Mouse (Mus musculus): ENCODE measurements around the gene Fam126b.
A peak's percentile ranks its signal among the peaks of the same experiment; 100 is the strongest.
"Not testable (repeated sequence)": the region's sequence is repeated elsewhere in the genome, so short reads cannot be mapped to it uniquely, and the experiment has no call there.

The Fam126b gene

GRCm38 (mm10) chr1:58568456-58569130, 17.5 kb downstream of the Fam126b start:
- no peak for DNase-seq

- no peak for DNase-seq
These were observed 19.5 kb downstream of the Fam126b start for GRCm38 (mm10) chr1:58566621-58567020.

GRCm38 (mm10) chr1:58564981-58565380, 21.1 kb downstream of the Fam126b start:
- DNase-seq = no peak

- DNase-seq = peak; percentile 67 to 80
These were observed 23.7 kb downstream of the Fam126b start for GRCm38 (mm10) chr1:58562455-58562854.

DNA sequence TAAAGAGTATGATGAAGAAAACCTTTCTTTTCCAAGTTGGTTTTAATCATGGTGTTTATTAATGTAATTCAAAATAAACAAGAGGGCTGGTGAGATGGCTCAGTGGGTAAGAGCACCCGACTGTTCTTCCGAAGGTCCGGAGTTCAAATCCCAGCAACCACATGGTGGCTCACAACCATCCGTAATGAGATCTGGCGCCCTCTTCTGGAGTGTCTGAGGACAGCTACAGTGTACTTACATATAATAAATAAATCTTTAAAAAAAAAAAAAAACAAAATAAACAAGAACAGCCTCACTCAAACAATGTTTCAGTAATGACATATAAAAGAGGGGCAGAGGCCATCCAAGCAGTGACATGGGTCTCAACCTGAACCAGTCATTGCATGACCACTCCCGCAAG, 25.8 kb downstream of the Fam126b start:
- not testable (repeated sequence) for DNase-seq

DNA sequence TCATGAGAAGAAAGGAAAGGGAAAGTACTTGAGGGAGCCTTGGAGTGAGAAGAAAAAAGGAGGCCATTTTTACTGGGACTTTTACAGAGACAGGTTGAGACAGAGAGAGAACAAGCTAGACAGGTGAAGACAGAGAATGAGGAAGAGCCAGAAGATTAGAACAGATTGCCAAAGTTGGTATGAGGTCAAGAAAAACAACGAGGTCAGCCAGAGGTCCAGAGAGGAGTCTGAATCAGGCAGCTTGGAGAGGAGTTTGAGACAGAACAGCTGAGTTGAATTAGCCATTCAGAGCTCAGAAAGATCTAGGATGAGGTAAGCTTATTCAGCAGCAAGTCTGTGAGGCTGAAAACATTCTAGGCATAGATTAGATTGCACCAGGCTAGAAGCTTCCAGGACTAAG, 44.7 kb downstream of the Fam126b start:
- DNase-seq = no peak

DNA sequence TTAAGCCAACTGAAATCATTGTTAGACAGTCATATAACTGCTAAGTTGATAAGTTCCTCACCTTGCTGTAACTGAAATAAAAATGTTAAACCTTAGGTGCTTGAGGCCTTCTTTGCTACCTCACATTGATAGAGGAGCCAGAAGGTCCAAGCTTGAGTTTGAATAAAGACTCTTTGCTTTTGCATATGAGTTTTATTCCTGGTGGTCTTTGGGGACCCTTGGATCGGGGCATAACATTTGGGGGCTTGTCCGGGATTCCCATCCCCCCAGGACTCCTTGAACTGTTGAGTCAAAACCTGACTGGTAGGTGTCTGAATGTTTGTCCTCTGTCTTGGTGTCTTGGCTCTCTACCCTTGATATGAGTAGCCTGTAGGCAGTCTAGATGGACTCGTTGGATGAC, 78.9 kb downstream of the Fam126b start:
- peak in 1 of 2 experiments; percentile 17 for DNase-seq

- peak; percentile 93 to 95 for DNase-seq
These were observed 81.4 kb downstream of the Fam126b start, which contains the start of gene Orc2 for GRCm38 (mm10) chr1:58504577-58505254. Gene Orc2, minus strand, starts transcription at chr1:58505109.

GRCm38 (mm10) chr1:58503793-58504370, 82.2 kb downstream of the Fam126b start:
- DNase-seq = no peak

DNA sequence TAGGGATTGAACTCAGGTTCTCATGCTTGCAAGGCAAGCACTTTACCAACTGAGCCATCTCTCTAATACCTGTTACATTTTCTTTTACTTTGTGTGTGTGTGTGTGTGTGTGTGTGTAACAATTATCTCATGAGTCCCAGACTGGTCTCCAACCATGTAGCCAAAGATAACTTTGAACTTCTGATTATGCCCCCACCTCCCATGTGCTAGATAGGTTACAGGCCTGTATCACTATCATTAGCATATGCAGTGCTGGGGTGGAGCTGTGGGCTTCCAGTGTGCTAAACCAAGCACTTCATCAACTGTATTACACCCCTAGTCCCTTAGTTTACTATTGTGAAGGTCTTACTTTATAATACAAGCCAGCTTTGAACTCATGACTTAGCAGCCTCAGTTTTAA, 83.0 kb downstream of the Fam126b start:
- DNase-seq = no peak

DNA sequence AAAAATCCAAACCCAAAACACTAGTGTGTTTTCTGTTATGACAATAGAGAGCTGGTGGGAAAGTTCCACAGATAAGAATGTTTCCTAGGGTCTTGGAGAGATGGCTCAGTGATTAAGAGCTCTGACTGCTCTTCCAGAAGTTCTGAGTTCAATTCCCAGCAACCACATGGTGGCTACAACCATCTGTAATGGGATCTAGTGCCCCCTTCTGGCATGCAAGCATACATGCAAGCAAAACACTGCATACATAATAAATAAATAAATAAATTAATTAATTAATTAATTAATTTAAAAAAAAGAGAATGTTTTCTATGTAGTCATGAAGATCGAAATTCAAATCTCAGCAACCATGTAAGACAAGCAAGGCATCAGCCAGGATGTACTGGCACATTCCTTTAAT, 87.4 kb downstream of the Fam126b start:
- DNase-seq = peak in 1 of 2 experiments; percentile 12

GRCm38 (mm10) chr1:58497678-58498077, 88.4 kb downstream of the Fam126b start:
- no peak for DNase-seq

DNA sequence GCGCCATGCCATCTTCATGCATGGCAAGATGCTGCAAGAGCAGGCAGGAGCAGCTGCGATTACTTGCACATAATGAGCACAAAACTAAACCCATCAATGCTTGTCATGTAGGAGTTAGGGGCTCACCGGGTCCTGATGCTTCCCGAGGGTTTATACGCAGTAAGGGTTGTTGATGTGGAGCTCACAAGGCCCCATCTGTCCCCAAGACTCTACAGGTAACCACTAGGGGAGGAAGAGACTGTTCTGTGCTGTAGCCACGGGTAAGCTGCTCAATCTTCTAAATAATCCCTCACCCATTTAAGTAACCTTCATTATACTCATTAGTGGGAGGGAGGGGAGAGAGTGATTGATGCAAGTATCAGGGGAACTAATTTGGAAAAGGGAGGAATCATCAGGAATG, 90.5 kb downstream of the Fam126b start:
- DNase-seq = no peak

GRCm38 (mm10) chr1:58482647-58483046, 103.5 kb downstream of the Fam126b start:
- DNase-seq = no peak

- no peak for DNase-seq
These were observed 110.5 kb downstream of the Fam126b start for GRCm38 (mm10) chr1:58475662-58476061.

All from cerebellum, postnatal 10 days (tissue).